Mouse (Mus musculus): Measurements from ENCODE around the gene Sirt7.

- TF ChIP-seq POLR2A (IDR thresholded peaks at IDR 0.05; ENCODE audit: insufficient read depth, low read depth, low read length) (no peak), CTCF (IDR thresholded peaks at IDR 0.05) (no peak), EP300 (IDR thresholded peaks at IDR 0.05; ENCODE audit: insufficient read depth, low read depth, low read length) (no peak)
Measured at GRCm38 (mm10) chr11:120578024-120578693, 46.9 kb downstream of the Sirt7 start.

Measured in heart, adult 2 months (tissue).